Mouse (Mus musculus) monocyte, adult 5-6 weeks (primary cell): ENCODE results near the gene Tuba3a. TPM values are rescaled to one million over a fixed set of nuclear protein-coding genes. Genes with fewer than 3 reads are reported as not detected.
A peak's percentile ranks its signal among the peaks of the same experiment; 100 is the strongest.
"Not testable (repeated sequence)": the region's sequence is repeated elsewhere in the genome, so short reads cannot be mapped to it uniquely, and the experiment has no call there.

Experiments
- ATAC-seq: fragments of 153-309, 156-312 bp; replicated peaks from 2 replicates; pipeline ENCODE4 v1.8.0; 2017; ENCODE audit warnings: mild to moderate bottlenecking; ENCODE audit not compliant: low TSS enrichment, insufficient number of reproducible peaks, severe bottlenecking, poor library complexity, low FRiP score
- total RNA-seq: library from RNA; stranded (forward); fragments of 200-1000, 200-491, 200-594 nt; gene quantifications from 3 replicates; pipeline ENCODE4 v1.2.3, GENCODE M21; 2017

Gene Tuba3a
- total RNA-seq, 1 experiment from 2014 or later: not detected

- no peak for ATAC-seq
Observed at GRCm38 (mm10) chr6:125272228-125272785, 13.5 kb downstream of the Tuba3a start.

DNA sequence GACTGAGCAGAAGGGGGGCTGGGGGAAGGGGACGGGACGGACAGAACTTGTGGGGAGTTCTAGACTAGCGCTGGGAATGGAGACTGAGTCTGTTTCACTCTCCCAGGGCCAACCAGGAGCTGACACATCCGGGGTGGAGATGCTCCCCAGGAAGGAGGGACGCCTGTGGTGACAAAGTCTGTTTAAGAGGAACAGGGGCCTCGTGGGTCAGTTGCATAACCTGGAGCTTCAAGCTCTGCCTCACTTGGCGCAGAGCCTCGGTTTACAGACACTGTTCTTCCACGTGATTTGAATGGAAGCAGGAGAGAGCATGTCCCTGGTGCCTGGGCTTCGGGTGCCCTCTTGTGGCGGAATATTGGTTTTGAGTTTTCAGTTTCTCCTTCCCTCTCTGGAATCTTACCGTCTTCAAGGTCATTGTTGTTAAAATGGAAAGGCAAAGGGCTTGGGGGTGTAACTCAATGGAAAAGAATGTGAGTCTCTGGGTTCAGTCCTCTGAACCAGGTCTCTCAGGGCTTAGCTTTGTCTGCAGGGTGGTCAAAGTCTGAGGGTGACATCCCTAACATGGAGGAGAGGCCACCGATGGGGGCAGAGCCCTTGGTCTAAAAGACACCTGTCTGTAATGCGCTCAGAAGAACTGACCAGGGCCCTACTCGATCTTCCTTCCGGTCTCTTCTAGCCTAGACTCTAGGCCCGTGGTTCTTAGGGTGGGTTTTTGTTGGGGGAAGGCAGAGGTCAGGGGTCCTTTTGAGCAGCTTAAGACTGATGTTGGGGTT is 14.2 kb downstream of the Tuba3a start:
- peak; percentile 97 for ATAC-seq

- no peak for ATAC-seq
Observed at GRCm38 (mm10) chr6:125268799-125269198, 17.0 kb downstream of the Tuba3a start.

- no peak for ATAC-seq
Observed at GRCm38 (mm10) chr6:125267469-125267868, 18.4 kb downstream of the Tuba3a start.

GRCm38 (mm10) chr6:125266600-125266999 is 19.2 kb downstream of the Tuba3a start:
- ATAC-seq: not testable (repeated sequence)

GRCm38 (mm10) chr6:125266091-125266490 is 19.8 kb downstream of the Tuba3a start:
- no peak for ATAC-seq

GRCm38 (mm10) chr6:125265239-125265638 is 20.6 kb downstream of the Tuba3a start:
- peak; percentile 85 for ATAC-seq

- no peak for ATAC-seq
Observed at GRCm38 (mm10) chr6:125264219-125264618, 21.6 kb downstream of the Tuba3a start.

DNA sequence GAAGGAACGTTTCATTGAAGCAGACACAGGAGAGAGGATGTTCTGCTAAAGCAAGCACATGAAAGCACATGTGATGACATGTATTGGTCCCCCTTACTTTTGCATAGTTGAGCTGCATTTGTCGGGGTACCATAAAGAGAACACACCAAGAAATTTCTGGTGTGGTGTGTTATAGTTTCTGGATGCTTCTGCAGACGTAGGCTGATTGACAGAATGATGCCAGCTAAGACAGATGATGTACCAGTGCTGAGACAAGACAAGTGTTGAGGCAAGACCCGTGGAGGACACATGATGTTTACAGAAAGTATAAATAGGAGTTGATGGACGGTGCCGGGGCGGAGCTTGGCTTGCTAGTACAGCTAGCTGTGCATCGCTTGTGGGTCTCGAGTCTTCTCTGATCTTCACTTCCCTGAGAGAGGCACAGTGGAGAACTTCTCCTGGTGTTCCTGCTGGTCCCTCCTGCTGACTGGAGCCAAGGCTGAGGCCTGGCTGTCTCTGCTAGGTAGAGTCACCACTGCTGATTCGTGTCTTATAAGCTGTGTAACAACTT is 25.8 kb downstream of the Tuba3a start:
- ATAC-seq: no peak

GRCm38 (mm10) chr6:125256222-125256966 is 29.4 kb downstream of the Tuba3a start:
- ATAC-seq: peak; percentile 72

- ATAC-seq: no peak
Observed at GRCm38 (mm10) chr6:125255516-125256044, 30.3 kb downstream of the Tuba3a start.

- peak; percentile 56 for ATAC-seq
Observed at GRCm38 (mm10) chr6:125253863-125254715, 31.8 kb downstream of the Tuba3a start.

DNA sequence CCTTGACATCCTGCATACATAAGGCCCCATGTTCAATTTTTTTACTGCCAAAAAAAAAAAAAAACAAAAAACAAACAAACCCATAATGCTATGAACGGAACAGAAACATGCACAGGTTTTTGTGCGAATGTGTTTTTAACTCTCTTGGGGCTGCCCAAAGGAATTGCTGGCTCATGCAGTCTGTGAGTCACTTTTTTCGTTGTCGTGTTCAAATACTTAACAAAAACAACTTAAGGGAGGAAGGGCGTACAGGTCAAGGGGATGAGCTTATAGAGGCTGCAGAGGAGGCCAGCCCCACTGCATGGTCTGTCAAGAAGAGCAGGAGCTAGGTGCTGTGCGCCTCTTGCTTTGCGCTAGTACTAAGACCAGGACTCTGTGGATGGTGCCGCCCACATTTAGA is 33.1 kb downstream of the Tuba3a start:
- no peak for ATAC-seq

DNA sequence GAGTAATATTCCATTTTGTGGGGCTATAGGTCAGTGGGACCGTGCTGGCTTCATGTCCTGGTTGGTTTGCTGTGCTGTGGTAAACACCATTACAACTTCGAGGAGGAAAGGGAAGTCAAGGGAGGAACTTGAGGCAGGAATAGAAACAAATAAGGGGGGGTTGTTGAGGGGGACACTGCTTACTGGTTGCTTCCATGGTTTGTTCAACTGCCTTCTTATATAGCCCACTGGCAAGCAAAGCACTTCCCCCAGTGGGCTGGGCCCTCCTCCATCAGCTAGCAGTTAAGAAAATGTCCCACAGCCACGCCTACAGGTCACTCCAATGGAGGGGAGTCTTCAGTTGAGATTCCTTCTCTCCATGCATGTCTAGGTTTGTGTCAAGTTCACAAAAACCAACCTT is 33.6 kb downstream of the Tuba3a start:
- ATAC-seq: peak; percentile 80

- ATAC-seq: no peak
Observed at GRCm38 (mm10) chr6:125244551-125244950, 41.3 kb downstream of the Tuba3a start.

DNA sequence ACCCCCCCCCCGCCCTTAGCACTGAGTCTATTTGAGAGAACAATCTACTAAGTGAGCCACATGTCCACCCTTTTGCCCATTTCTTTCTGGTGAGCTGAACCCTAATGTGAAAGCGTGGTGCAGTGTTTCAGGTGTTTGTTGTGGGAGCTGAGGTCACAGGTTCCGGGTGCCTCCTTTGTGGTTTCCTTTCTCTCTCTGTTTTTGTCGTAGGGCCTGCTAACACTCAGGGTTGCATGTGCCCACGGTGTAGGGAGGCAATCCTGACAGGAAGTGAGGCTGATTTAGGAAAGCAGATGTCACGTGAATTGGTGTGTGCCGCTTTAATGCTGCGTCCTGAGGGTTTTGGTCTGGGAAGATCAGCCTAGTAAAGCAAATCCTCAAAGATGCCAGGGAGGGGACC is 44.3 kb downstream of the Tuba3a start:
- ATAC-seq: no peak

- no peak for ATAC-seq
Observed at GRCm38 (mm10) chr6:125240617-125241016, 45.2 kb downstream of the Tuba3a start.

DNA sequence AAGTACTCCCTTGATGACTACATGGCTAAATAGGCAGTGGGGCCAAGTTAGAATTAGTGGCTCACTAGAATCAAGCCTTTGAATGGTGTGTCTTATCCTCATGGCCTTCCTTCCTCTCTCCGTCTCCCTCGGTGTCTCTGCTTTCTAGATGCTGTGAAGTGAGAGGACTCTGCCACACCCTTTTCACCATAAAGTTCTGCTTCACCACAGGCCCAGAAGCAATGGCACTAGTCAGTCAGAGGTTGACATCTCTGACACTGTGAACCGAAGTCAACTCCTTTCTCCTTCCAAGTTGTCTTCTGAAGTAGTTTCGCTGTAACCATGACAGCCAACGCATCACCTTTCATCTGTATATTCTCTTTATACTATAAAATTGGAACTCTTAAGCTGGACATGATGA is 46.3 kb downstream of the Tuba3a start:
- ATAC-seq: no peak
